Mouse (Mus musculus) olfactory bulb, adult 2 months (tissue): Measurements from ENCODE around the gene Wbp1. TPM values are rescaled to one million over a fixed set of nuclear protein-coding genes. Genes with fewer than 3 reads are reported as not detected.
A peak's percentile ranks its signal among the peaks of the same experiment; 100 is the strongest.

Experiments used
- H3K27ac ChIP-seq: fragments of 200-500 bp; 2 replicates; pipeline ENCODE4 v1.5.1; 2012; ENCODE audit warnings: low read depth, low read length; ENCODE audit not compliant: insufficient read depth
- H3K4me1 ChIP-seq: fragments of 200-500 bp; 2 replicates; pipeline ENCODE4 v1.6.1; 2012; ENCODE audit warnings: low read length; ENCODE audit not compliant: control insufficient read depth, insufficient read depth
- H3K4me3 ChIP-seq: fragments of 200-500 bp; 2 replicates; pipeline ENCODE4 v1.5.1; 2012; ENCODE audit warnings: mild to moderate bottlenecking, low read depth, low read length, moderate library complexity; ENCODE audit not compliant: insufficient read depth
- CTCF ChIP-seq: fragments of 200-500 bp; IDR thresholded peaks from 2 replicates; pipeline ENCODE4 v1.5.1; 2012; ENCODE audit warnings: low read depth, mild to moderate bottlenecking, low read length, moderate library complexity; ENCODE audit not compliant: insufficient read depth
- POLR2A ChIP-seq: fragments of 200-500 bp; IDR thresholded peaks from 2 replicates; pipeline ENCODE4 v1.6.1; 2012; ENCODE audit warnings: mild to moderate bottlenecking, low read depth, low read length, moderate library complexity; ENCODE audit not compliant: insufficient read depth
- WGBS: fragments of 180-500 bp; shearing (Covaris S2); methylation state at CpG from one replicate; pipeline ENCODE4 v1.1.7; 2018; 5-methylcytosine and 5-hydroxymethylcytosine counted together
- polyA plus RNA-seq: library from polyadenylated mRNA; stranded (reverse); fragments of >200 nt; gene quantifications from 2 replicates; pipeline ENCODE4 v1.2.4, GENCODE M21; 2012; ENCODE audit warnings: low replicate concordance; ENCODE audit not compliant: missing spikeins, insufficient read depth, insufficient read length

Gene Wbp1
- polyA plus RNA-seq, 1 experiment: not detected

DNA sequence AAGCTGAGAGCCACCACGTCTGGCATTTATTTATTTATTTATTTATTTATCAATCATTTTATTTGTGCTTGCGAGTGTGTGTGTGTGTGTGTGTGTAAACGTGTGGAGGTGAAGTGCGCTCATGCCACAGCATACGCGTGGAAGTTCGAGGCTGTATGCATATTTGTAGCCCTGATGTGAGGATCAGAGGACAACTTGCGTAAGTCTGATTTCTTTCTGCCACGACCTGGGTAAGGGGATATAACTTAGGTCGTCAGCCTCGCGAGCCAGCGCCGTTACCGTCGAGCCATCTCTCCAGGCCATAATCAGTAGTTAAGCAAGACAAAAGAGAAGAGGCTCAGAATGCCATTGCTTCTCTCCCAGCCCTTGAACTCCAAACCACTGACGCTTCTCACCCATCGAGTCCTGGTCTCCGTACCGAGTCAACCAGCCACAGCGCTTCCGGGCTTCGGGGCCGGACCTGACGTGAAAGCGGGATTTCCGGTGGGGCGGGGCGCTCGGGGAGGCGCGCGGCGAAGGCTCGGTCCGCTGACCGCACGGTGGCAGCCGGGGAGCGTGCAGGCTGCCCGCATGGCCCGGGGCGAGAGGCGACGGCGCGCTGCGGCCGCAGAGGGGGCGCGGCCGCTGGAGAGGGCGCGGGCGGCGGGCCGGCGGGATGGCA, 6.2 kb downstream of the Wbp1 start, which contains the start of gene Mogs:
Gene Mogs (plus strand): TSS at position 486 of the 661 bp plus-strand sequence.
- H3K27ac ChIP-seq: no peak within 1 kb of the TSS
- WGBS: 1% methylated on average over 57 of the region's 58 CpGs
- H3K4me1 ChIP-seq: peaks cover 16% of the 10 kb centered on the region
- no peak for TF ChIP-seq CTCF
- TF ChIP-seq POLR2A: peak; percentile 88
- H3K4me3 ChIP-seq: peak within 1 kb of the TSS; percentile 78

GRCm38 (mm10) chr6:83111510-83112136, 9.7 kb downstream of the Wbp1 start:
- no peak for TF ChIP-seq POLR2A
- no peak for TF ChIP-seq CTCF
- 83% methylated on average over 4 of the region's 4 CpGs for WGBS
- no peak overlapping the region for H3K4me3 ChIP-seq
- H3K27ac ChIP-seq: no peak overlapping the region
- H3K4me1 ChIP-seq: peaks cover 15% of the 10 kb centered on the region

DNA sequence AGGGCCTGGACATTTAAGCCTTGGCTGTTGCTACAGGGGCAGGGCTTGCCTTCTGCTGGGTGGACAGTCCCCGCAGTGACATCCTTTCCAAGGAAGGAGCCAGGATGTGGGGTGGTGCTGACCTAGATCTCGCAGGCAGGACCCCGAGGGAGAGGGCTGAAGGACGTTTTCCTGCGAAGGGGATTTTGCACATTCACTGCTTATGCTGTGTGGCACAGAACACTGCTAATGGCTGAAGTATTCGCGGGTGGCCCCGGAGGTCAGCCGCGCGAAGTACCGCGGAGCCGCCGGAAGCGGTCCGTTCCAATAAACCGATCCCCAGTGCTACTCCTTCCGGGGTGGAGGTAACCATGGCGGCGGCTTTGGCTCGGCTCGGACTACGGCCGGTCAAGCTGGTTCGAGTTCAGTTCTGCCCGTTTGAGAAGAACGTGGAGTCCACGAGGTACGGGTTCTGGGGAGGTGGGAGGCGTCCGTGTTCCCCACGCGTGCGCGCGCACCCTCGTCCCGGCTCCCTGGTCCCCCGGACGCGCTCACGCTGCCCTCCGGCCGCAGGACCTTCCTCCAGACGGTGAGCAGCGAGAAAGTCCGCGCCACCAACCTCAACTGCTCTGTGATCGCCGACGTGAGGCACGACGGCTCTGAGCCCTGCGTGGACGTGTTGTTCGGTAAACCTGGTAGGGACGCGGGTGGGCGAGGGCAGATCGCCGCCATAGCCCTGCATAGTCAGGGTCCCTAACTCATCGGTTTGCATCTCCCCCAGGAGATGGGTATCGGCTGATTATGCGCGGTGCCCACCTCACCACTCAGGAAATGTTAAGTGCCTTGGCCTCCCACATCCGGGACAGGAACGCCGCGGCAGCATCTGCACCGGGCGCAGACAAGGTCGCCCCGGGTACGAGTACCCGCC, 12.3 kb downstream of the Wbp1 start, which contains the start of gene Mrpl53:
Gene Mrpl53 (plus strand): TSS at position 279 of the 907 bp plus-strand sequence.
- peak within 1 kb of the TSS; percentile 65 for H3K4me3 ChIP-seq
- WGBS: under 1% methylated on average over 76 of the region's 76 CpGs
- H3K27ac ChIP-seq: peak within 1 kb of the TSS; percentile 88
- peaks cover 9% of the 10 kb centered on the region for H3K4me1 ChIP-seq
- peak; percentile 80; the same call in 1 of the 2 replicates for TF ChIP-seq POLR2A
- TF ChIP-seq CTCF: no peak

DNA sequence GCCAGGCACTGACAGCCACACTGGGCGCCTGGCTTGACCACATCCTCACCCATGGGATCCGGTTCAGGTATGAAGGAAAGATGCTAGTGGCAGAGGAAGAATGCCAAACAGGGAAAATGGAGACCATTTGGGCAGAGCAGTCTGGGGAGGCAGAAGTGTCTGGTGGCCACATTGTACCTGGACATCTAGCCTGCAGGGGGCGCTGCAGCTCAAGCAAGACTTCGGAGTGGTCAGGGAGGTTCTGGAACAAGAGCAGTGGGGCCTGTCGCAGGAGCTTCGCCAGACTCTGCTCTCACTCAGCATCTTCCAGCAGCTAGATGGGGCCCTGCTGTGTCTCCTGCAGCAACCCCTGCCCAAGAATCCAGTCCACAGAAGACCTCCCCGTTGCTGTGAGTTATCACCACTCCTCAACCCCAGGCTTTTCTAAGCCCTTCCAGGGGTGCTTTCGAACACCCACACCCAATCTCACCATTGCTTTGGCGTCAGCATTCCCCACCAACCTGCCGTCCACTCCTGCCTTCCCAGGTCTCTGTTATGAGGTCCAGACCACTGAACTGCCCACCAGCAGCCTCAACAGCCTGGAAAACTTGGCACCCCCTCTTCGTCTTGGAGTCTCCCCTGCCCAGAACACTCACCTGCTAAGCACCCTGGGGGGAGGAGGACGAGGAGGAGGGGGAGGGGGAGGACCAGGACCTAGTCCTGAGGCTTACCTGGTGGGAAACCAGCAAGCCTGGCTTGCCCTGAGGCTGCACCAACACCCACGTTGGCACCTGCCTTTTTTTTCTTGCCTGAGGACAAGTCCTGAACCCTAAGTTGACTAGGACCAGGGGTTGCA, 13.6 kb downstream of the Wbp1 start:
- Histone ChIP-seq H3K27ac (no peak overlapping the region), H3K4me1 (peaks cover 18% of the 10 kb centered on the region), H3K4me3 (no peak overlapping the region)
- TF ChIP-seq POLR2A: no peak
- TF ChIP-seq CTCF: no peak
- 35% methylated on average over 13 of the region's 13 CpGs for WGBS

DNA sequence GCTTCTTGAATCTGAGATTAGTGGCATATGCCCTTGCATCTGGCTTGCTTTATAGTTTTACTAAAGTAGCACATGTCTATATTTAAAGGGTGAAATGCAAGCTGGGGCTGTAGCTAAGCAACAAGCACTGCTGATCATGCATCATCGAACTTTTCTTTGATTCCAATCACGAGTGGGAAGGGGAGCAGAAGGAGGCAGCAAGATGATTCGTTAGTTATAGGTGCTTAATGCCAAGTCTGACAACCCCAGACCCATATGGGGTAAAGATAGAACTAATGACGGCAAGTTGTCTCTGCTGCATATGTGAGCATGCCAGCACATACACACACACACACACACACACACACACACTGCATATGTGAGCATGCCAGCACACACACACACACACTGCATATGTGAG, 17.2 kb downstream of the Wbp1 start:
- 52% methylated on average over 4 of the region's 4 CpGs for WGBS
- no peak overlapping the region for H3K27ac ChIP-seq
- TF ChIP-seq CTCF (no peak), POLR2A (no peak)

DNA sequence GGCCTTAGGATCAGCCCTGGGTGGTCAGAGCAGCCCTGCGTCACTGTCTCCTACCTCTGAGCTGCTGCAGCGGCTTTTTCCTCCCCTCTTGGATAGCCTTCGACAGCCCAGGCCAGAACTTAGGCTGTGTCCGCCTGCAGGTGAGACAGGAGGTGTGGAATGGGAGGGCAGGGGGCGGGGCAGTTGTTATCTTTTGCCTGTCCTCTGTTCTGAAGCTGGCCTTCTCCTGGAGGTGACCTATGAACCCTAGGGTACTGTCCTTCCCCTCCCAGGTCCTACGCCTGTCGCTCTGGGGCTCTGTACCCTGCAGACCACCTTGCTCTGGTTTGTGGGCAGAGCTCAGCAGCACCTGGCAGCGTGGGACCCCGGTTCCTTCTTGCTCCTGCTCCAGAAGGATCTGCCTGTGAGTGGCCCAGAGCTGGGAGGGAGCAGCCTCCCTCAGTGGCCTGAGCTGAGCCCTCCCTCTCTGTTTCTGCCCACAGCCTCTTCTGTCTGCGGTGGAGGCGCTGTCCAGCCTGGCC, 18.2 kb downstream of the Wbp1 start:
- Histone ChIP-seq H3K4me1 (peaks cover 27% of the 10 kb centered on the region), H3K4me3 (peak overlapping the region; percentile 70; the same call in 1 of the 2 replicates), H3K27ac (no peak overlapping the region)
- TF ChIP-seq CTCF (no peak), POLR2A (no peak)
- 61% methylated on average over 11 of the region's 11 CpGs for WGBS

More for the DNA sequence above, 17.2 kb downstream of the Wbp1 start:
- H3K4me1 ChIP-seq: peaks cover 27% of the 10 kb centered on the region
- H3K4me3 ChIP-seq: no peak overlapping the region

DNA sequence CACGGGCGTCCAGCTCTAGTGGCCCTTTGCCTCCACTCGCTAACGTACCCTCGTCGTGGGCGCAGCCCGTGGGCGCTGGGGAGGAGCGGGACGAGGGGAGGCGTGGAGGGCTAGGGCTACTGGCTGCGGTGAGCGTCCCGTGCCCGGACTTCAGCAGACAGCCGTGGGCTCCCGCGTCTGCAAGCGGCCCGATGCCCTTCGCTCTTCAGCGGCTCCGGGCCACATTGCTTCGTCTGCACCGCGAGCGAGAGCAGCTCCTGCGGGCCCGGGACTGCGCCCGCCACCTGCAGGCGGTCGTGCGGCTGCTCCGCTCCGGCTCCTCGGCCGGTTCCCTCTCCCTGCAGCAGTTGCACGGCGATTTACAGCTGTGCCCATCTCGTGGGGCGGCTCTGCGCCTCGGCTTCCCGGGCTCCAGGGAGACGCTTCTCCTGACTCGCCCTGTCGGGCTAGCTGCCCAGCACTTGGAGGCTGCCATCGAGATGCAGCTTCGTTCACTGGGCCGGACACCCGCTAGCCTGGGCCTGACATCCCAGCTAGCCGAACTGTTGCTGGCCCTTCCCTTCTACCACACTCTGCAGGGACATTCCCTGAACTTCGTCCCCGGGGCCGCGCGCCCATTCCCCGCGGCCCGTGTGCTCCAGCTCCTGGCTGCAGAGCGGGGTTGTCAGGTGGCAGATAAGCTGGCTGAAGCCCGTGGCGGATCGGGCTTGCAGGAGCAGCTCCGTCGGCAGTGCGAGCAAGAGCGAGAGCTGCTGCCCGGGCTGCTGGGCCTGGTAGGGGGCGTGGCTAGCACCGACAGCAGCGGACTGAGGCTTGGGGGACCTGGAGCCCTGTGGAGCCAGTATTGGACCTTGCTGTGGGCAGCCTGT, 19.4 kb downstream of the Wbp1 start:
- H3K4me1 ChIP-seq: peaks cover 18% of the 10 kb centered on the region
- 0 out of 2 replicates have a peak overlapping the region, but pooled peaks have one; percentile 10 for H3K27ac ChIP-seq
- H3K4me3 ChIP-seq: peak overlapping the region; percentile 70
- TF ChIP-seq CTCF (peak; percentile 20; the same call in 1 of the 2 replicates), POLR2A (0 out of 2 replicates have a peak, but pooled peaks have one; percentile 12)
- under 1% methylated on average over 74 of the region's 74 CpGs for WGBS
